Comparison of ENCODE assay signal across 11 mouse cellular contexts in the genomic region with DNA sequence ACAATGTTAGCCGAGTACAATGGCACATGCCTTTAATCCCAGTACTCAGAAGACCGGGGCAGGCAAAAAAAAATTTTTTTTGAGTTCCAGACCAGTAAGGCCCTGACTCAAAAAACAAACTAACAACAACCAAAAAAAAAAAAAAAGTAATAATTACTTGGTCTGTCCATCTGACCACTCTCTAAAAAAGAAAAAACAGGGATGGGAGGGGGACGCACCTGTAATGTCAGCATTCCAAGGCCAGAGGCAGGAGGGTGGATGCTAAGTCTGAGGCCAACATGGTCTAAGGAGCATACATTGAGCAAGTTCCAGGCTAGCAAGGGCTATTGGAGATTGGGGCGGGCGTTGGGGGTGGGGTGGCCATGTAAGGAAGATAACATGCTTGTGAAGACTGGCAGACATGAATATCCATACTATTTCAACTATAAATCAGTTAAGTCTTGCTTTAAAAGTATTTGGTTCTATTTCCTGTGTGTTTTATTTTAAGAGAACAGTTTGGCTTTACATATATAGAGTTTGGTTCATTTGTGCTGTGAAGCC. TPM values are rescaled to one million over a fixed set of nuclear protein-coding genes. Genes with fewer than 3 reads are reported as not detected.
DNase-seq lines count a peak whose midpoint lies in the region; ATAC-seq and TF ChIP-seq lines count a peak whose summit lies in the region.
"Had no signal": no experiment of that assay in that cellular context is flagged by ENCODE, and none has a peak within 500 bp of the region (broad histone marks: within the 10 kb centered on the region; RNA-seq: fewer than 3 reads in every experiment).

No protein-coding gene starts in this region.

- H3K9ac ChIP-seq in forebrain, embryonic 11.5 days (ENCODE audit: low read length) = no peak overlapping the region
- peak overlapping the region; percentile 88 for H3K9ac ChIP-seq in liver, embryonic 13.5 days

- H3K27me3 ChIP-seq in forebrain, embryonic 11.5 days (ENCODE audit: control insufficient read depth, insufficient read depth, low read length) = no peaks in the 10 kb centered on the region
- no peaks in the 10 kb centered on the region for H3K27me3 ChIP-seq in liver, embryonic 13.5 days

- peak overlapping the region; percentile 100 for H3K4me3 ChIP-seq in gastrocnemius, adult 2 months
- peak overlapping the region; percentile 91; the same call in 1 of the 2 replicates for H3K4me3 ChIP-seq in forebrain, embryonic 11.5 days (ENCODE audit: low read depth, low read length)
- peak overlapping the region; percentile 95 for H3K4me3 ChIP-seq in liver, embryonic 13.5 days (replicated peaks)

- no peaks in the 10 kb centered on the region for H3K9me3 ChIP-seq in forebrain, embryonic 11.5 days (ENCODE audit: control insufficient read depth, low read length)
- H3K9me3 ChIP-seq in liver, embryonic 13.5 days (replicated peaks) = no peaks in the 10 kb centered on the region

- no peak for ATAC-seq in forebrain, embryonic 11.5 days (replicated peaks; ENCODE audit: low FRiP score)
- 0 out of 2 replicates have a peak, but pooled peaks have one; percentile 43 for ATAC-seq in liver, embryonic 13.5 days (ENCODE audit: low read depth)
- no peak for ATAC-seq in frontal cortex, adult (ENCODE audit: low TSS enrichment)

- no peak for DNase-seq in gastrocnemius, adult 2 months
- DNase-seq in gastrocnemius, adult 18-20 months (ENCODE audit: low spot score) = no peak
- DNase-seq in A20 (ENCODE audit: low read depth, low spot score) = peak; percentile 18
- no peak for DNase-seq in forebrain, embryonic 11.5 days (ENCODE audit: low spot score)
- no peak for DNase-seq in liver, embryonic 13.5 days
- no peak for DNase-seq in frontal cortex, postnatal 10 days (ENCODE audit: low spot score in 2 of 2)
- DNase-seq in right cerebral cortex, postnatal 10 days (ENCODE audit: low spot score in 2 of 2) = no peak
- DNase-seq: kidney, postnatal 14 days; lung, postnatal 10 days had no signal

- intact Hi-C loops in gastrocnemius, adult 2 months (cut with DNase I) = loop anchor here (5.0 kb wide), 1 partner anchor 47 kb away; the partner anchor contains the start of gene Plaa

- no peak for TF ChIP-seq CTCF in gastrocnemius, adult 2 months (IDR thresholded peaks at IDR 0.05)

- WGBS in forebrain, embryonic 11.5 days = 93% methylated on average over 5 of the region's 5 CpGs
- 54% methylated on average over 5 of the region's 5 CpGs for WGBS in liver, embryonic 13.5 days (ENCODE audit: insufficient replicate concordance)

- H3K36me3 ChIP-seq in forebrain, embryonic 11.5 days (ENCODE audit: control insufficient read depth, insufficient read depth, low read length) = no peaks in the 10 kb centered on the region
- H3K36me3 ChIP-seq in liver, embryonic 13.5 days = no peaks in the 10 kb centered on the region

- no peaks in the 10 kb centered on the region; the same call in 1 of the 2 replicates for H3K4me1 ChIP-seq in forebrain, embryonic 11.5 days (replicated peaks; ENCODE audit: control insufficient read depth, insufficient read depth, low read length)
- peaks cover 18% of the 10 kb centered on the region for H3K4me1 ChIP-seq in liver, embryonic 13.5 days (replicated peaks)

- peak overlapping the region; percentile 76; the same call in 1 of the 2 replicates for H3K4me2 ChIP-seq in forebrain, embryonic 11.5 days (ENCODE audit: low read depth, low read length, severe bottlenecking)
- H3K4me2 ChIP-seq in liver, embryonic 13.5 days = peak overlapping the region; percentile 71

- H3K27ac ChIP-seq in gastrocnemius, adult 2 months = no peak overlapping the region
- no peak overlapping the region for H3K27ac ChIP-seq in forebrain, embryonic 11.5 days (ENCODE audit: low read depth, low read length)
- H3K27ac ChIP-seq in liver, embryonic 13.5 days = no peak overlapping the region

RNA-seq across cellular contexts. Expression of gene Gm10306, which starts 1.3 kb away (rescaled TPM):
- not detected for total RNA-seq in gastrocnemius, adult 2 months (2021)
- total RNA-seq in gastrocnemius, adult 18-20 months (2021) = not detected
- polyA plus RNA-seq in forebrain, embryonic 11.5 days (2014; fragmentation: Nextera tagmentation; extraction: Ambion mirVana) = not detected in 2 replicates
- polyA plus RNA-seq in liver, embryonic 13.5 days (2015; fragmentation: Nextera tagmentation; extraction: Ambion mirVana) = 0.21 TPM in 1 of 2 replicates, not detected in the other
- polyA plus RNA-seq: small intestine, adult 2 months had no signal

RNA-seq across cellular contexts. Expression of gene Caap1, which starts 1.6 kb away (rescaled TPM):
- 1 to 10 TPM; 2.8 to 3.0 TPM for total RNA-seq in gastrocnemius, adult 2 months (2021)
- 1 to 10 TPM; 1.9 to 2.0 TPM for total RNA-seq in gastrocnemius, adult 18-20 months (2021)
- polyA plus RNA-seq in forebrain, embryonic 11.5 days (2014; fragmentation: Nextera tagmentation; extraction: Ambion mirVana) = 27.2 and 31.4 TPM in 2 replicates
- 11.8 and 15.7 TPM in 2 replicates for polyA plus RNA-seq in liver, embryonic 13.5 days (2015; fragmentation: Nextera tagmentation; extraction: Ambion mirVana)

RNA-seq across cellular contexts. Expression of gene Plaa, which starts 48.0 kb away (rescaled TPM):
- total RNA-seq in gastrocnemius, adult 2 months (2021) = 10 to 100 TPM; 34.0 to 38.5 TPM
- 10 to 100 TPM; 31.3 to 38.0 TPM for total RNA-seq in gastrocnemius, adult 18-20 months (2021)
- polyA plus RNA-seq in forebrain, embryonic 11.5 days (2014; fragmentation: Nextera tagmentation; extraction: Ambion mirVana) = 94.4 and 110 TPM in 2 replicates
- 41.7 and 47.8 TPM in 2 replicates for polyA plus RNA-seq in liver, embryonic 13.5 days (2015; fragmentation: Nextera tagmentation; extraction: Ambion mirVana)

RNA-seq across cellular contexts. Expression of gene Ift74, which starts 59.3 kb away (rescaled TPM):
- total RNA-seq in gastrocnemius, adult 2 months (2021) = 1 to 10 TPM; 4.7 to 8.5 TPM
- total RNA-seq in gastrocnemius, adult 18-20 months (2021) = 1 to 10 TPM; 6.3 to 6.4 TPM
- 70.7 and 80.7 TPM in 2 replicates for polyA plus RNA-seq in forebrain, embryonic 11.5 days (2014; fragmentation: Nextera tagmentation; extraction: Ambion mirVana)
- polyA plus RNA-seq in liver, embryonic 13.5 days (2015; fragmentation: Nextera tagmentation; extraction: Ambion mirVana) = 4.3 and 4.6 TPM in 2 replicates
